Mouse (Mus musculus) adrenal gland, adult 2 months (tissue): ENCODE results near the gene Ric8b. TPM values are rescaled to one million over a fixed set of nuclear protein-coding genes. Genes with fewer than 3 reads are reported as not detected.

Source experiments
- DNase-seq: peaks from one replicate; pipeline ENCODE4 v3.0.0; 2021
- polyA plus RNA-seq: library from polyadenylated mRNA; depleted of rRNA; stranded (reverse); fragments of >200 nt; gene quantifications from 2 replicates; pipeline ENCODE4 v1.2.3, GENCODE M21; 2012; rRNA removed
- total RNA-seq, 2 experiments: library from RNA; stranded (reverse); gene quantifications; 2 replicates each; pipeline ENCODE4 v1.2.3; 2021

The Ric8b gene
- total and polyA plus RNA-seq, 3 experiments: 6.7 to 36.2 (median 35.8) TPM

DNA sequence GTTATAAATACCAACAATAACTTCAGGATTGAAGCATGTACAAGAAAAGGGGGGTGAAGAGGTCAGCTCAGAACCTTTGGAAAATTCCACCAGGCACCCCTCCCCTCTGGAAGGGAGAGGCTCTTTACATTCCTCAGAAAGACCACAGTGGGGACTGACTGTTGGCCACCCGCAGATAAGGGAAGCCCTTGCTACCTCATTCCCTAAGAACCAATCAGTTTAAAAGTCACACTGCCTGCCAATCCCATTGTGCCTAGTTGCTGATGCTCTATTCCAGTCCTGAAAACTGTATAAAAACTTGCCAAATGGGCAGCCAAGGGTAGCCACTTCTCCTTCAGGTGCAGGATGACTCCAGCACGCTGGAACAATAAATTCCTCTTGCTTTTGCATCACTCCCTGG lies 137.5 kb downstream of the Ric8b start:
- DNase-seq: no peak

Other genes with a start within 250 kb of the Ric8b start
- under 1 TPM in 1 of 2 experiments, not detected in 1; 0.10 TPM for gene Rfx4, start 161.6 kb upstream of the Ric8b start, total RNA-seq
- gene Rfx4, start 161.6 kb upstream of the Ric8b start, polyA plus RNA-seq: 0.06 TPM in 1 of 2 replicates, not detected in the other
- under 1 TPM; 0.31 to 0.37 TPM for gene Fhl4, start 184.9 kb downstream of the Ric8b start, total RNA-seq
- gene Fhl4, start 184.9 kb downstream of the Ric8b start, polyA plus RNA-seq: 0.03 and 0.09 TPM in 2 replicates
- gene Tmem263, start 185.0 kb downstream of the Ric8b start, total RNA-seq: 10 to 100 TPM; 12.2 to 20.0 TPM
- gene Tmem263, start 185.0 kb downstream of the Ric8b start, polyA plus RNA-seq: 20.9 and 23.6 TPM in 2 replicates
- gene Mterf2, start 210.4 kb downstream of the Ric8b start, total RNA-seq: 10 to 100 TPM in 1 of 2 experiments, 1 to 10 TPM in 1; 4.7 to 11.6 TPM
- gene Mterf2, start 210.4 kb downstream of the Ric8b start, polyA plus RNA-seq: 0.25 and 0.58 TPM in 2 replicates